Mouse (Mus musculus) bone marrow, adult 2 months (tissue): ENCODE measurements around the gene Grid1. TPM values are rescaled to one million over a fixed set of nuclear protein-coding genes. Genes with fewer than 3 reads are reported as not detected.

Source experiments
- H3K27ac ChIP-seq: fragments of 200-500 bp; 2 replicates; pipeline ENCODE4 v1.5.1; 2012; ENCODE audit warnings: low read depth, mild to moderate bottlenecking, control low read depth, inconsistent platforms, low read length; ENCODE audit not compliant: control insufficient read depth, poor library complexity, insufficient read depth
- H3K4me1 ChIP-seq: fragments of 200-500 bp; 2 replicates; pipeline ENCODE4 v1.6.1; 2011; ENCODE audit warnings: low read length; ENCODE audit not compliant: control insufficient read depth, insufficient read depth
- H3K4me3 ChIP-seq: fragments of 200-500 bp; replicated peaks from 2 replicates; pipeline ENCODE3; 2011; ENCODE audit warnings: mild to moderate bottlenecking, low read depth, low read length, control low read depth; ENCODE audit not compliant: control insufficient read depth
- CTCF ChIP-seq: fragments of 200-500 bp; IDR thresholded peaks from 2 replicates; pipeline ENCODE4 v1.5.1; 2011; ENCODE audit warnings: low read length, control low read depth; ENCODE audit not compliant: control insufficient read depth, insufficient read depth
- POLR2A ChIP-seq: fragments of 200-500 bp; IDR thresholded peaks from 2 replicates; pipeline ENCODE4 v1.6.1; 2011; ENCODE audit warnings: low read depth, mild to moderate bottlenecking, control low read depth, low read length, borderline replicate concordance; ENCODE audit not compliant: control insufficient read depth
- WGBS: fragments of 180-500 bp; shearing (Covaris S2); methylation state at CpG from one replicate; pipeline ENCODE4 v1.1.7; 2018; 5-methylcytosine and 5-hydroxymethylcytosine counted together
- polyA plus RNA-seq: library from polyadenylated mRNA; stranded (reverse); fragments of >200 nt; gene quantifications from 2 replicates; pipeline ENCODE4 v1.2.4, GENCODE M21; 2011; ENCODE audit warnings: low replicate concordance; ENCODE audit not compliant: missing spikeins, insufficient read depth, insufficient read length

Gene Grid1
- polyA plus RNA-seq, 1 experiment: 0.35 TPM

GRCm38 (mm10) chr14:35250412-35250811, 430.5 kb downstream of the Grid1 start:
- Histone ChIP-seq H3K4me1 (no peaks in the 10 kb centered on the region), H3K27ac (no peak overlapping the region), H3K4me3 (no peak overlapping the region)
- WGBS: 84% methylated on average over 4 of the region's 4 CpGs
- no peak for TF ChIP-seq POLR2A
- TF ChIP-seq CTCF: no peak

DNA sequence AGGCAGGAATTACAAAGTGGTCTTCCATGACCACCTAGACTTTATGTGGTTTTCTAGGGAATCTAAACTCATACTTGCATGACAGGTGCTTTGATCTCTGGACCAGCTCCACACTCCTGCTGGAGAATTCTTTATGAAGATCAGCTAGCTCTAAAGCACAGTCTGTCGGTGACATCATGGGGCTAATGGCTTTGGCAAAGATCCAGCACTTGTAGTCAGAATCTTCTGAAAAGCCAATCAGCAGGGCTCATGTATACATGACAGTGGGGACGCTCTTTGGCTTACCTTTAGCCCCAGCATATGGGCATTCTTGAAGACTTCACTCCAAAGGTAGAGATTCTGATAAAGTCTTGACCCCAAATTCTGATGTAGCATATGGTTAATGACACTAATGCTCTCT, 434.6 kb downstream of the Grid1 start:
- WGBS: 69% methylated on average over 2 of the region's 2 CpGs

DNA sequence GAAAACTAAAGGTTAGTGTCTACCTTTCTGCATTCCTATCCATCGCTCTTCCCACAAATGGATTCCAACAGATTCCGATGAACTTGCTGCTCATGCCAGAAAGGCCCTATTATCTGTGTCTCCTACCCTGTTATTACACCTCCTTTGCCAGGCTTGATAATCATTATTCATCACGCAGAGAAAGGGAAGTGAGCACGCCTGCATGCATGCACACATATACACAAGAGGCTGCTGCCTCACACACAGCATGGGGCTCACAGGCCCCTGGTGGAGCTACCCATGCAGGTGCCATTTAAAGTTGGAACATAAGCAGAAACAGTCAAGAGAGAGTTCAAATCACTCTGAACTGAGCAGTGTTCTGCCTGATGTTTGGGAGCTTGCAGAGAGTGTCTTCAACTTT, 450.4 kb downstream of the Grid1 start:
- Histone ChIP-seq H3K4me1 (no peaks in the 10 kb centered on the region), H3K27ac (no peak overlapping the region), H3K4me3 (no peak overlapping the region)
- WGBS: 77% methylated on average over 4 of the region's 4 CpGs
- no peak for TF ChIP-seq POLR2A
- no peak for TF ChIP-seq CTCF

More for the DNA sequence above, 434.6 kb downstream of the Grid1 start:
- H3K4me1 ChIP-seq: no peaks in the 10 kb centered on the region
- H3K27ac ChIP-seq: no peak overlapping the region
- TF ChIP-seq POLR2A (no peak), CTCF (no peak)
- H3K4me3 ChIP-seq: no peak overlapping the region

DNA sequence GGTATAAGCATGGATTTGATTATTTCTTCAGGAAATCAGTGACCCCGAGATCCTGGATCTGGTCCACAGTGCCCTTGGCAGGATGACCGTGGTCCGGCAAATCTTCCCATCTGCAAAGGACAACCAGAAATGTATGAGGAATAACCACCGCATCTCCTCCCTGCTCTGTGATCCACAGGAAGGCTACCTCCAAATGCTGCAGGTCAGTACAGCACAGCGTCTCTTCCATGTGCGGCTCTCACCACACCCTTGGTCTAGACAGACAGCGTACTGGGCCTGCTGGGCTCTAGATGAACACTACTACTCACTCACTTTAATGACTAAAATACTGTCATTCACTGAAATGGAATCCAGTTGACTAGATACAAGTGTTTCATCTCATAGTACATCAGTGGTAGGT, 489.3 kb downstream of the Grid1 start:
- H3K4me1 ChIP-seq: no peaks in the 10 kb centered on the region
- 91% methylated on average over 7 of the region's 7 CpGs for WGBS

GRCm38 (mm10) chr14:35313380-35314299, 493.7 kb downstream of the Grid1 start:
- no peak for TF ChIP-seq CTCF
- TF ChIP-seq POLR2A: no peak
- Histone ChIP-seq H3K27ac (no peak overlapping the region), H3K4me1 (no peaks in the 10 kb centered on the region), H3K4me3 (no peak overlapping the region)
- 60% methylated on average over 5 of the region's 5 CpGs for WGBS

More for the DNA sequence above, 489.3 kb downstream of the Grid1 start:
- Histone ChIP-seq H3K4me3 (no peak overlapping the region), H3K27ac (no peak overlapping the region)
- TF ChIP-seq POLR2A: no peak
- no peak for TF ChIP-seq CTCF

GRCm38 (mm10) chr14:35326306-35326705, 506.4 kb downstream of the Grid1 start:
- H3K4me1 ChIP-seq: no peaks in the 10 kb centered on the region
- WGBS: 71% methylated on average over 1 of the region's 1 CpGs
- TF ChIP-seq CTCF: no peak
- no peak for TF ChIP-seq POLR2A
- H3K4me3 ChIP-seq: no peak overlapping the region
- no peak overlapping the region for H3K27ac ChIP-seq

DNA sequence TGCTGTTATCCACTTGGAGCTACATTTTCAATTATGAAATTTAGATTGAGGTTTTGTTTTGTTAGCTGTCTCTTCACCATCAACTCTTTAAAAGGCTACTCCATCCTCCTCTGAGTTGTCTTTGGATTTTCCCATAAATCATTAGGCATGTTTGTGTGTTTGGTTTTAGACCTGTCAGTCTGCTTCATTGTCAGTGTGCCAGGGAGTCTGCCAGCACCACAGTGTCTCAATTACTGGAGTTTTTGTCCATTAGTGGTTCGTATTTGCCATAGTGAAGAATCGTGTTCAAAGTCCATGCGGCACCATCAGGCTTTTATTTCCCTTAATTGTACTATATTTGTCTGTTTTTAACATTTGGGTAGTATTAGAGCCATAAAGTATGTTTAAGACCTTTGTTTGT, 516.7 kb downstream of the Grid1 start:
- no peaks in the 10 kb centered on the region for H3K4me1 ChIP-seq
- no peak overlapping the region for H3K4me3 ChIP-seq
- WGBS: 76% methylated on average over 3 of the region's 3 CpGs
- TF ChIP-seq CTCF (no peak), POLR2A (no peak)
- no peak overlapping the region for H3K27ac ChIP-seq

DNA sequence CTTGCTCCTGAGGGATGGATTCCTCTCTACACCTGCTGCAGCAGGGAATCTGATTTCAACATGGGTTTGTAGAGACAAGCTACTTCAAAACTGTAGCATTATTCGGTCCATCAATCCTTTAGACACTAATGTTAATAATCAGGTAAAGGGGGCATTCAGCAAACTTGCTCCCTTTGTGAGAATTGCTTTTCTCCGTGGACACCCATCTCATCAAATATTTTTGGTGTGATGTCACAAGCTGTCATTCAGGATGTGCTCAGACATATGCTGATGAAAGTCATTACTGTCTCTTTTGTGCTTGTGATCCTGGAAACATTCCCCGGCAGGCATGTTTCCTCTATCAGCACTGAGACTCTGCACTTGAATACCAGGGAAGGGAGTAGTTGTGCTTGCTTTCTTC, 536.1 kb downstream of the Grid1 start:
- no peaks in the 10 kb centered on the region for H3K4me1 ChIP-seq
- no peak overlapping the region for H3K27ac ChIP-seq
- 71% methylated on average over 3 of the region's 3 CpGs for WGBS
- TF ChIP-seq POLR2A (no peak), CTCF (no peak)
- H3K4me3 ChIP-seq: no peak overlapping the region

DNA sequence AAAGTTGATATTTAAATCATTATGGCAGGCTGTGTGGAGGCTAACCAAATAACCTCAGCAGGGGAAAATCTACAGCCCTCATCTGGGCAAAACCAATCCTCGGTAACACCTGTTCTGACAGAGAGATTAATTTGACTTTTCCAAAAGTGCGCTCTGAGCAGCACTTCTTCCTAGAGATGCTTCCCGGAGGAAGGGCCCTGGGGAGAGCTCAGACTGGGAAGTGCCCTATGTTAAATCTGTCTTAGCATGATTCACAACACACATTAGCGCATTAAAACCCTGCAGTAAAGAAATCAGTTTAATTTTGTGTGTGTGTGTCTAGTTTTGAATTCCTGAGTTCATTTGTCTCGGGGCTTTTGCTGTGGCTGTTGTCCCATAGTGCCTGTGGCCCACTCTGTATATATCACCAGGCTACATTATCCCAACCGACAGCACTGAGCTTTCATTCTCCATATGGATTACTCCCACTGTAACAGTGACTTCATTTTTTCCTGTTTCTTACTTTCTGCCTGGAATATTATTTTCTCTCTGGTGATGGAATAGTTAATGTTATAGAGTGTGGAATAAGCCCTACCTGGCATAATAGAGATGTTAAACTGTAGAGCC, 536.7 kb downstream of the Grid1 start:
- 71% methylated on average over 6 of the region's 6 CpGs for WGBS
- no peak overlapping the region for H3K4me3 ChIP-seq
- no peak overlapping the region for H3K27ac ChIP-seq
- H3K4me1 ChIP-seq: no peaks in the 10 kb centered on the region
- TF ChIP-seq CTCF (no peak), POLR2A (no peak)
